Mouse (Mus musculus) heart, postnatal 25 days (tissue): ENCODE measurements around the gene Negr1. TPM values are rescaled to one million over a fixed set of nuclear protein-coding genes. Genes with fewer than 3 reads are reported as not detected.

Experiments used
- DNase-seq: peaks from one replicate; pipeline ENCODE4 v3.0.0; 2022; ENCODE audit warnings: low spot score
- intact Hi-C: fragments of 180-260 bp; cut with DNase I; formaldehyde crosslinking; loops from one replicate; pipeline ENCODE4 v1.15.1; 2025
- total RNA-seq, 2 experiments: library from RNA; stranded (reverse); gene quantifications; 2 replicates each; pipeline ENCODE4 v1.2.3; 2021

The Negr1 gene
- total RNA-seq, 2 experiments from 2014 or later: 0.75 to 1.0 TPM

DNA sequence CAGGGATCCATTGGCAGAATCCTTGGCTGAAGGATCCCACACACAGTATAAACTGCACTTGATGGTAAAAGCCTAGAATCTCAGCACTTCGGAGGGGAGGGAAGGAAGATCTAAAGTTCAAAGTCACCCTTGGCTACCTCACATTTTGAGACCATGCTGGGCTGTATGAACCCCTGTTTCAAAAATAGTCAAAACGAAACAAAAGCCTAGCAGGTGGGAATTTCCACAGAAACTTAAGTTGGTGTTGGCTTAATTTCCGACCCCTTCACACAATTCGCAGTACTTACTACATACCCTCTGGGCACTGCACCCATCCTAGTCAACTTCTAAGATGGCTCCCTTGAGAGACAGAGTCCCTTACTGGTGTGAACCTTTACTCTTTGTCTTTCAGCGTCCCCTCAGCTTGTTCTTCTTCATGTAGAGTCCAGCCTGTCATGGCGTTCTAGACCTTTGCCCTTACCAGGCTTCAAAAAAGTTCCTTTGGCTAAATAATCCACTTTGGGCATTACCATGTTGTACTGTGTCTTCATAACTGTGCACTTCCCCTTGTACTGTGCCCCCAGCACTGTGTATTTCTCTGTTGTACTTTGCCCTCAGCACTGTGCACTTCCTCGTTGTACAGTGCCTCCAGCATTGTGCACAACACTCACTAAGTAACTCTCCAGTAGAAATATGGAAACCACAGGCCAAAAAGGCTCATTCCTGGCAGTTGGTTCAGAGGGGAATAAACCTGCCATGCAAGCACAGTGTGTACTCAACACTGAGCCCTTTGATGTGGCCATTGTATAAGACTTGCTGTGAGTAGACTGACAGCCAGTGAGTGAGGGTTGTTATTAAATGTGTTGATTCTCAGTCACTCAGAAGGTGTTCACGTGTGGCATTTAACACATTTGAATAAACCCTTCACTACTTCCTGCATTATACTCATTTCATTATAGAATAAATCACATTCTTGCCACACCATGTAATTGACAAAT lies 521.5 kb downstream of the Negr1 start:
- intact Hi-C loops: no loop called here
- DNase-seq: no peak

DNA sequence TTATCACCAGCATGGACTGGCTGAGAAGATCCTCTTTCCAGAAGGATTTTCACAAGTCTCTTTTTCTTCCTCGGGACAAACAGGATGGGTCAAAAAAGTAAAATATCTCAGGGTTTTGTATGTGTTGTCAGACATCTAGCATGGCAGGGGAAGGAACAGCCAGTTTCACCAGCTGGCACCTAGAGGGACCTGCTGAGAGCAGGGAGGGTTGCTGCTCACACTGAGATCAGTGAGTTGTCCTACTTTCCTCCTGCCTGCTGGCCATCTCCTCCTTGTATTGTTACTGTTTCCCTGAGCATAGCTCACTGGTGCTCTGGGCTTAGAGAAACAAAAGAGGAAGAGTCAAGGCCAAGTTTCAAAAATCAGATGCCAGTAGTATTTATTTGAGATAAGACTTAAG lies 523.6 kb downstream of the Negr1 start:
- intact Hi-C loops: no loop called here
- no peak for DNase-seq

DNA sequence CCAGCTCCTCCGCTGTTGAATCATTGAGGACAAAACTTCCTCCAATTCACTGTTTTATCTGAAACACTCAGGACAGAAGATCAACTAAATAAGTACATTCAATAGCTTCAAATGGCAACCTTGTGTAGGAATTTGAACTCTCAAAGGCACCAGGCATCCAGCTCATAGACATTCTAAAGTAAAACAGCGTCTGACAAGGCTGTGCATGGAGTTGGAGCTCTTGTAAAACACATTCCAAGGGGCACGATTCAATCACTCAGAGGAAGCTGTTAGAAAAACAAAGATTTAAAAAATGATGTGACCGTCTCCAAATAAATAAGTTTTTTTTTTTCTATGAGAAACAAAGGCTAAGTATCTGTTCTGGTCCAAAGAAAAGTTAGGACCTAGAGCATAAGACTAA lies 528.5 kb downstream of the Negr1 start:
- intact Hi-C loops: no loop called here
- no peak for DNase-seq

DNA sequence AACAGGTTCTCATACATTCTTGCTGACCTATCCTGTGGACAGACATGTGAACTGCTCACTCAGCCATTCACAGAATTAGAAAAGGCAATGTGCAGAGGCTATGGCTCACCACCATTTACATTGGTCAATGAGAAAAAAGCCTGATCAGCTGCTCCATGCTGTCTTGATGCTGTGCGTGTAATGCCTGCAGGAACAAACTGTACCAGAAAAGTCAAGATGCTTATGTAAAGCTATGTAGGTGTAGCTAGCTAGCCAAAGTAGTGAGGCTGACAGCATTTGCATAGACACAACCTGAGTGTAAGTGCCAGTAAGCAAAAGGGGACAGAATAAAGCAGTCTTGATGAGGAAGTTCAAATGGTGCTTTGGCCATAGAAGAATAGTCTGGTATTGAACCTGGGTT lies 534.7 kb downstream of the Negr1 start:
- no peak for DNase-seq
- intact Hi-C loops: no loop called here

DNA sequence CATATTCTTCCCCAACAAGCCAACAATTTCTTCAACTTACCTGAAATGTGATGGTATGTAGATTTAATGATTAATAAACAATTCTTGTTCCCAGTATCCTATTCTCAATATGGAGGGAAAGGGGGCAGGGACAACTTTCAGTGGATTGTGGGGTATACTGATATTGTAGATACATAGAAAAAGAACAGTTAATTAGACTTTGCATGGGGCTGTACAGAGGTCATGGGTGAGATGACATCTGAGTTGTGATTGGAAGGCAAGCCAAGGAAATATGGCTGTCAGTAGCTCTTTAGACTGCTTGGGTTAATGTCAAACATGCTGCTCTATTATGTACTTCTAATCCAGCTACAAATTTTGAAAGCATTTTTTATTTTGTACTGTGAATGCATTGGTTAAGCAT lies 535.9 kb downstream of the Negr1 start:
- DNase-seq: no peak
- intact Hi-C loops: no loop called here

DNA sequence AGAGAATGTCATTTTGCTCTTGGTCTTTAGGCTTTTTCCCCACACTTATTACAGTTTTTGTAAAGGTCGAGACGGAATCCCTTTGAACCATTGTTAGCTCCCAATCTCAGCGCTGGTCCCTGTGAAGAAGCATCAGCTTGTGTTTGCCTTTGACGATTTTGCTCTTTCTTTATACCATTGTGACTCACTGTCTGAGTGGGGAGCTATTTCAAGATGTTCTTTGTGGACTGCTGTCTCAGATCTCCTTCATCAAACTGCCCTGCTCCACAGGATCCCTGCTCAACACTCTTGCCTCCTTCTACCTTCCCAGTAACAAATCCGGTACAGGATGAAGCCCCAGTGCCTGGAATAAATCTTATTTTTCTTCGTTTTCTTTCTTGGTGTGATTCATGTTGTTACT lies 536.8 kb downstream of the Negr1 start:
- intact Hi-C loops: no loop called here
- no peak for DNase-seq

DNA sequence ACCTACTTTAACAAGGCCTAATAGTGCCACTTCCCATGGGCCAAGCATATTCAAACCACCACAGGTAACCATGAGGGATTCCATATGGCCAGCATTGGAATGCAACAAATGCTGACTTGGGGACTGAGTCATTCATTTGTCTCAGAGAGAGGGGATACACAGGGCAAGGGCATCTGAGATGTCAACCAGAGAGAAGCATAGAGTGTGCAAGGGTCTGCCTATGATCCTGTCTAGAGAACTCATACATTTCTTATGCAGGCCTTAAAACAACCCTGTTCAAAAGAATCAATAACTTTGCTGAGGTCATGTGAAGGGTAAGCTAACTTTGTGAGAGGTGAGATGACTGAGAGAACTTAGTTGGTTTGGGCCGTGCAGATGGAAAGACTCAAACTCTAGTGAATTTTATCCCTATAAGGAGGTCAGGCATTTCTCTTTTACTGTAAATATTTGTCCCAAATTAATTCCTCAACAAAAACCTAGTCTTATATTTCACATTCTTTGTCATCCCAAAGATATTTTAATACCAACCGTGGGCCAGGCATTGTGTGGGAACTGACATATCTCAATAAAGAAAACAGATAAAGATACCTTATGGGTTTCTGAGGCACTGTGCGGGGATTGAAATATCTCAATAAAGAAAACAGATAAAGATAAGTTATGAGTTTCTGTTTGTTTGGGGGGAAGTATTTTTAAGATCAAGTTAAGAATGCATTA lies 543.4 kb downstream of the Negr1 start:
- intact Hi-C loops: no loop called here
- DNase-seq: no peak

DNA sequence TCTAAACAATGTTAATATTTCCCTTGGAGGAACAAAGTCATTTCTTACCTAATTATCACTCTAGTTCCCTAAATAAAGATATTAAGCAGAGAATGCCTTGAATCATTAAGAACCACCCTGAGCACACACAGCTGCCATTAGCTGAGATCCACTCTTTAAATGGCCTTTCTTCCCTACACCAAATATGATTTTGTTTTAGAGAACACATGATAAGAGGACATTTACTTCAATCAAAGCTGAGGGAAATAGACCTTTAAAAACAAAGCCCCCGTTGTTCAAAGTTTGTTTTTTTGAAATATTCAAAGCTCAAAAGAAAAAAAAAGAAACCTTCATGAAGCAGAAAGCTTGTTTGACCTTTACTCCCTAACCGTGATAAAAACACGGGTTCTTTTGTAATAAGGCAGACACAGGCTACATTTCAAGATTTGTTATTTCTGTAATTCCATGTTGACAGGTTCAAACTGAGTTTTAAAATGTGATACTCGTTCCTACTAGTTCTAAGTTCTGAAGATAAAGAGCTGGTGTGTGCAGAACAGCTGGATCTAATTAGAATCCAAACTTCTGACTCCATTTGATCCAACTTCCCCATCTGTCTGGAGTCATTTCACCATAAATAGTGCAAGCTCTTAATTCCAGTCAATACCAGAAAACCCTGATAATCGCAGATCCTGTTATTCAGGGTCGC lies 544.1 kb downstream of the Negr1 start:
- DNase-seq: no peak
- intact Hi-C loops: no loop called here

DNA sequence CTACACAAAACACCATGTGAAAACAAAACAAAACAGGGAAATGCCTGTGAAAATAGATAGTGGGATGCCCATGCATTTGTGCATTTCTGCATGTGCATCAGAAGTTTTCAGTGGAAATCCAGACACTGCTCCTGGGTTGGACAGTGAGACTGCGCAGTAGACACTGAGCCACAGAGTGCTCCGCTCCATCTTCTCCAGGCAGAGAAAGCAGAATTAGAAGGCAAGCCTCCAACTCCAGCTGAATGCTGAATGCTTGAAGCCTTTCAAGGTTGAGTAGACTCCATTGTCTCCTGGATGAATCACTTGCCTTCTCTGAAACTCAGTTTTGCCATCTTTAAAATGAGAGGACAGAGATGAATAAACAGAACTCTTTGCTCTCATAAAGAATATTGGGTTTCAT lies 546.6 kb downstream of the Negr1 start:
- DNase-seq: no peak
- intact Hi-C loops: no loop called here

DNA sequence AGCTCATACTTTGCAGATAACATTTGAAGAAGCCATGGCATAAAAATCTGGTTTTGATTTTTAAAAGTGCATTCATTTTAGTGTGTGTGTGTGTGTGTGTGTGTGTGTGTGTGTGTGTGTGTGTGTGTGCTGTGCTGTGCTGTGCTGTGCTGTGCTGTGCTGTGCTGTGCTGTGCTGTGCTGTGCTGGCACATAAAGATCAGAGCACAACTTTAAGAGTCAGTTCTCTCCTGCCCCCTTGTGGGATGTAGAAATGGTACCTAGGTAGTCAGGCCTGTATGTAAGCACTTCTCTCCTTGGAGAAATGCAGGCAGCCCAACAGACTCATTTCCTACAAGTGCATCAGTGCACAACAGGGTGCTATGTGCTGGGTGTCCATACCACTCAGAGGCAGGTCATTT lies 547.7 kb downstream of the Negr1 start:
- intact Hi-C loops: no loop called here
- DNase-seq: no peak

DNA sequence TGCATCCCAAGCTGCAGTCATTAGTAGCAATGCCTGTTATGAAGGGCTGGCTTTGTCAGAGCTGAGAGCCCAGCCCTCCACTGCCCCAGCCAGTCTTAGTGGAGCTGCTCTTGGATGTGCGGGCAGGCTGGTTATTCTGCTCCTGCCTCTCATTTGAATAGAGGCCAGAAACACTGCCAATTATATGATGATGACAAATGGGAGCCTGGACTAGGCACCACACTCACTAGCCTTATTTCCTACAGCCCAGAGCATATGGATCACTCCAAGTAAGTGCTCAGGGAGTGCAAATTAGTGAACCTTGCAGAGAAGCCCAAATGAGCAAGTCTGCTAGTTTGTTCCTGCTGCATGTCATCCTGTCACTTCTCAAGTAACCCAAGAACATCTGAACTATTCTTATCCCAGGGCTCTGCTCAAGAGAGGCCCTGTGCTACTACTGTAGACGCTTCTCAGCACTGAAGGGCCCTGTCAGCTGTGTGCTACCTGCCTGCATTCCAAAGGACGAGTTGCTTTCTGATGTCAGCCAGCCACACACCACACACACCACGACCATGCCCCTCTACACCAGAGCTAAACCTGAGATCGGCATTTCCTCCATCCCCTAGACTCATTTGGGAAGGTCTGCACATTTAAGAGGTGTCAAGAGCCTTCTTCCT lies 553.6 kb downstream of the Negr1 start:
- DNase-seq: no peak
- intact Hi-C loops: no loop called here

DNA sequence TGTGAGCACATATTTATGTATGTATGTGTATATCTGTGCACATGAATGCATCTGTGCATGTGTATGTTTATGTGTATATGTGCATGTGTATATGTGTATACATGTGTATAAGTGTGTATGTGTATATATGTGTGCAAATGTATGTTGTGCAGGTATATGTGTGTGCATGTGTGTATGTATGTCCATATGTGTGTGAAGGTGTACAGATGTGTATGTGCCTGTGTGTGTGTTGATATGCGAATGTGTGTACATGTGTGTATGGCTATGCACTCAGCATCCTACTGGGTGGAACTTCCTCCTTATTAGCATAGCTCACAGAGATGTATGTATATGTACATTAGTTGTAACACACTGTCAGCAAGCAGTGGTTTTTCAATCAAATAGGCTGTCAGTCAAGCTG lies 554.4 kb downstream of the Negr1 start:
- intact Hi-C loops: no loop called here

DNA sequence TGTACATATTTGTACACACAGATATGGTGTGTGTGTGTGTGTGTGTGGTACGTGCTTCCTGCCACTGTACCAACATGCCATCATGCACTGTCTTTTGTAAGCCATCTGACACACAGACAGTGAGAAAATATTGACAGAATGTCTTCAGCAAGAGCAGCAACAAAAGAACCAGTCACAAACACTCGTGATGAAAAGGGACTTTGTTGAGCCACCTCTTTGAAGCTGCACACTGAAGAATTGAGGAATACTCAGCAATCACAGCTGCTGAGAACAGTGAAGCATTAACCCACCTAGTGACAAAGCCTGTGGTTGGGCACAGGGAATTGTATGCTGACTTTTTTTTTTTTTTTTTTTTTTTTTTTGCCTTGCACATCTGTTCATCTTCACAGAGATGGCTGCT lies 558.3 kb downstream of the Negr1 start:
- intact Hi-C loops: no loop called here
- DNase-seq: no peak

More for the DNA sequence above, 554.4 kb downstream of the Negr1 start:
- DNase-seq: no peak

DNA sequence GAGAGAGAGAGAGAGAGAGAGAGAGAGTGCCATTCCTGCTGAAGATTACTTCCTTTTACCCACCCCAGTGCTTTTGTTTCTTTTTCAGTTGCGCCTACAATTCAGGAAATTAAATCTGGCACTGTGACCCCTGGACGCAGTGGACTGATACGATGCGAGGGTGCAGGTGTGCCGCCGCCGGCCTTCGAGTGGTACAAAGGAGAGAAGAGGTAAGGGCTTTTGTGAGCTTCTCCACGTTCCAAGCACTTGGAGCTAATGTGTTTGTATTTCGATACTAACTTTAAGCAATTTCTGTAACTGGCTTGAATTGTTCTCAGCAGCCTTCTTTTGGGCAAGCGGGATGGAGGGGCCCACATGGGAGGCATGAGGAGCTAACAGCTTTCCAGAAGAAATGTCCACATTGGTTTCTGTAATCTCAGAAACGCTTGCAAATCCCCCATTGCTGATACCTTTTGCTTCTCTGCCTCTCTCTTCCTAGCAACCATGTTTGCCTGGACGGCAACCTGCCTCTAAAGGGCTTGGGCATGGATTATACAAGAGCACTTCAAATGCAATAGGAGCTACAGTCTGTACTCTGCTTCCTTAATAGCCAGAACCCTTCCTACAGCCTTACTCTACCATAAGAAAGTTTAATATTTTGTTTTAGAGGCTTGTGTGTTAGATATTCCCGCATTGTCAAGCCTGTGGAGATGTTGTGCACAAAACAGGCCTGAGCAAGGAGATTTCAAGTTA lies 584.7 kb downstream of the Negr1 start:
- no peak for DNase-seq
- intact Hi-C loops: no loop called here

DNA sequence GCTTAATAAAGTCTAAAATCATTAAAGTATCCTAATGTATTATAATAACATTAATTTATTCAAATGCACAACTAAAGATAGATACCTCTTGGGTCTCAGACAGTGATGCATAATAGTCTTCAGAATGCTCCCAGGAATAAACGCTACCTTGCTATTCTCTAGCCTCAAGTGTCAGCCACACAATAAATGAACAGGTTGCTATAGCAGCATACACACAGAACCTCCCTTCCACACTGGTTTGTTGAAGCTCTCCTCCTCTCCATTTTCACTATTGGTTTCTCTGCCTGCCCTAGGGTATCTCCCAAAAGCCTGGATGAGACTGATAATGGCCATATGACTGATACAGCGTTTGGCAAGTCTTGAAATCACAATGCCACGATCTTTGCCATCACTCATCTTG lies 593.3 kb downstream of the Negr1 start:
- intact Hi-C loops: no loop called here
- no peak for DNase-seq

DNA sequence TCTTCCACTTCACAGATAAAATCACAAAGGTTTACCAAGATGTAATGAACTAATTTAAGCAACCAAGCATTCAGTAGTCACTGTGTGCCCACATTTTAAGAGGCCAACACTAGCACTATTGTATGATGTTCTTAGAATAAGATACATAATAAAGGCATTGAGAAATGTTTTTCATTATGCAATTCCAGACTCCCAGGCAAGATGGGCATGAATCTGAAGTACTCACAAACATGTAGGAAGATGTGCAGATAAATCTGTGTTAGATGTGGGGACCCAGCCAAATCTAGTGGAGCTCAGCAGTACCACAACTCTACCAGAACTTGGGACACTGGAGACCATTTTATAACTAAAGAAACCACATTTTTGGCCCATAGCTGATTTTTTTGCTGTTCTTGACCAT lies 593.9 kb downstream of the Negr1 start:
- intact Hi-C loops: no loop called here
- DNase-seq: no peak

DNA sequence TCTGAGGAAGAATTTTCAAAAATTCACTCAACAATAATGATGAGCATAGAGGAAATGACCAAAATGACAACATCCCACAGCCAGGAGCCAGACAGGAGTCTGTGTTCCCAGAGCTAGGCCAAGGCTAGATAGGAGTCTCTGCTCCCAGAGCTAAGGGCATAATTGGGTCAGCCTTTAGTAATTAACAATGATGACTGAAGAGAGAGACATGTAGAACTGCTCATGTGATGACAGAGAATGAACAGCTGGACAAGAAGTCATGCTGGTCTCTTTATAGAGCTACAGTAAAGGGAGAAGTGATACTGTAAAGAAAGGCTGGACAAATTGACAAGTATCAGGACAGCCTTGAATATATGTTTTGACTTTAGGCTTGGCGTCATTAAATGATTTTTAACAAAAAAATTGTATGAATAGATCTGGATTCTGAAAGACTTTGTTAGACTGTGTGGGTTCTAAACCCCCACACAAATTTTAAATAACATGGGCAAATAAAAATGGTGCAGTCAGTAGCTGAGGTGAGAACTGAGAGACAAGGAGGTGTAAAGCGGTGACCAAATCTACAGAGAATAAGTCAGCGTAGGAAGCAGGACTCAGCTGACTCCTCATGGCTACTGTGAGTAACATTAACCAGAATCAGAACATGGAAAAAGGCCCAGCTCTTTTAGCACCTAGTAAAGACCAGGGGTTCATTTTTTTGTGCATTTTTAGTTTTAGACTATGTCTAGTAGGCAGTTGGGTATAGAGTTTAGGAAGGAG lies 603.4 kb downstream of the Negr1 start:
- no peak for DNase-seq
- intact Hi-C loops: no loop called here

DNA sequence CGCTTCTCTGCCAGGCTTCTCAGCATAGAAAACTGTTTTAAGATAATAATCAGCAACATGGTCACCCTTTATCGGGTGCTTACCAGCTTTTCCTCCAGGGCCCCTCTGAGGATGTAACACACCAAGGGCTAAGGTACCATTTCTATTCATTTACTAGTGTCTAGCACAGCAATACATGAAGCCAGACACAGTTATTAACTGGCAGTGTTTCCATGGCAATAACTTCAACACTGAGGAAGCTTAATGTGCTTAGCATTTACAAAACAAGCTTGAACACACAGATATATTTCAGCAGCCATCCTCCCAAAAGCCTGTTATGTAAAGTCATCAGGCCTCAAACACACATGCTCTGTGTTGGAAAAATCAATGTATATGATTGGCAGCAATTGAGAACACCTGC lies 620.4 kb downstream of the Negr1 start:
- intact Hi-C loops: no loop called here
- DNase-seq: no peak
